Mouse (Mus musculus) heart, postnatal 14 days (tissue): ENCODE measurements around the gene A3galt2. TPM values are rescaled to one million over a fixed set of nuclear protein-coding genes. Genes with fewer than 3 reads are reported as not detected.

Experiments
- DNase-seq, 2 experiments: peaks; one replicate each; pipeline ENCODE4 v3.0.0; 2021 to 2022
- intact Hi-C: fragments of 180-260 bp; cut with DNase I; formaldehyde crosslinking; loops from one replicate; pipeline ENCODE4 v1.15.1; 2025
- total RNA-seq, 2 experiments: library from RNA; stranded (reverse); gene quantifications; 2 replicates each; pipeline ENCODE4 v1.2.3; 2021

The A3galt2 gene
- total RNA-seq, 2 experiments from 2014 or later: 0.20 to 0.33 TPM

GRCm38 (mm10) chr4:128748309-128748708 lies 6.9 kb upstream of the A3galt2 start:
- intact Hi-C loops: loop anchor here (10.0 kb wide), 1 partner anchor 306 kb away; the partner anchor contains the start of gene Rnf19b
- DNase-seq: no peak

GRCm38 (mm10) chr4:128751006-128751405 lies 4.2 kb upstream of the A3galt2 start:
- intact Hi-C loops: no loop called here
- no peak for DNase-seq

- DNase-seq: no peak
- intact Hi-C loops: no loop called here
Measured at GRCm38 (mm10) chr4:128752031-128752757, 3.0 kb upstream of the A3galt2 start.

- no peak for DNase-seq
- intact Hi-C loops: no loop called here
Measured at GRCm38 (mm10) chr4:128753571-128753970, 1.6 kb upstream of the A3galt2 start.

GRCm38 (mm10) chr4:128755900-128756299 lies 736 bp downstream of the A3galt2 start:
- DNase-seq: no peak
- intact Hi-C loops: no loop called here

GRCm38 (mm10) chr4:128759214-128759613 lies 4.0 kb downstream of the A3galt2 start:
- no peak for DNase-seq
- intact Hi-C loops: no loop called here

- intact Hi-C loops: no loop called here
- DNase-seq: no peak
Measured at GRCm38 (mm10) chr4:128760029-128760428, 4.9 kb downstream of the A3galt2 start.

GRCm38 (mm10) chr4:128766929-128767328 lies 11.8 kb downstream of the A3galt2 start:
- intact Hi-C loops: no loop called here
- no peak for DNase-seq

GRCm38 (mm10) chr4:128768120-128768519 lies 13.0 kb downstream of the A3galt2 start:
- peak in 1 of 2 experiments; percentile 23 for DNase-seq
- intact Hi-C loops: no loop called here

GRCm38 (mm10) chr4:128769569-128770355 lies 14.6 kb downstream of the A3galt2 start:
- intact Hi-C loops: no loop called here
- DNase-seq: no peak

- intact Hi-C loops: no loop called here
- DNase-seq: no peak
Measured at GRCm38 (mm10) chr4:128770698-128771097, 15.5 kb downstream of the A3galt2 start.

- intact Hi-C loops: no loop called here
- DNase-seq: no peak
Measured at GRCm38 (mm10) chr4:128773820-128774219, 18.7 kb downstream of the A3galt2 start.

GRCm38 (mm10) chr4:128774467-128774866 lies 19.3 kb downstream of the A3galt2 start:
- intact Hi-C loops: no loop called here

GRCm38 (mm10) chr4:128776568-128777289 lies 21.6 kb downstream of the A3galt2 start:
- intact Hi-C loops: loop anchor here (1.0 to 5.0 kb wide), 4 partner anchors 24 to 164 kb away; partner anchors contain the start of gene Zscan20
- peak; percentile 78 to 89 for DNase-seq

More at GRCm38 (mm10) chr4:128774467-128774866, 19.3 kb downstream of the A3galt2 start:
- DNase-seq: peak; percentile 36 to 68

GRCm38 (mm10) chr4:128777593-128777992 lies 22.4 kb downstream of the A3galt2 start:
- no peak for DNase-seq
- intact Hi-C loops: loop anchor here (2.0 to 5.0 kb wide), 3 partner anchors 23 to 165 kb away; partner anchors contain the start of gene Zscan20

- DNase-seq: no peak
- intact Hi-C loops: no loop called here
Measured at GRCm38 (mm10) chr4:128782037-128782436, 26.9 kb downstream of the A3galt2 start.

- no peak for DNase-seq
- intact Hi-C loops: no loop called here
Measured at GRCm38 (mm10) chr4:128782645-128783044, 27.5 kb downstream of the A3galt2 start.

- DNase-seq: no peak
- intact Hi-C loops: no loop called here
Measured at GRCm38 (mm10) chr4:128784950-128785631, 29.9 kb downstream of the A3galt2 start.

- intact Hi-C loops: no loop called here
- DNase-seq: no peak
Measured at GRCm38 (mm10) chr4:128785921-128786654, 30.9 kb downstream of the A3galt2 start.
